Mouse (Mus musculus) small intestine, adult 2 months (tissue): Measurements from ENCODE around the gene Slc29a2.

Experiments used
- CTCF ChIP-seq: fragments of 200-500 bp; IDR thresholded peaks from 2 replicates; pipeline ENCODE4 v1.5.1; 2012; ENCODE audit warnings: low read depth, mild to moderate bottlenecking, control low read depth, inconsistent platforms, low read length, moderate library complexity, mixed read lengths; ENCODE audit not compliant: insufficient replicate concordance, insufficient read length; ENCODE audit errors: extremely low read depth
- POLR2A ChIP-seq: fragments of 200-500 bp; IDR thresholded peaks from 2 replicates; pipeline ENCODE4 v1.6.1; 2012; ENCODE audit warnings: low read depth, mild to moderate bottlenecking, control low read depth, inconsistent platforms, low read length, moderate library complexity

DNA sequence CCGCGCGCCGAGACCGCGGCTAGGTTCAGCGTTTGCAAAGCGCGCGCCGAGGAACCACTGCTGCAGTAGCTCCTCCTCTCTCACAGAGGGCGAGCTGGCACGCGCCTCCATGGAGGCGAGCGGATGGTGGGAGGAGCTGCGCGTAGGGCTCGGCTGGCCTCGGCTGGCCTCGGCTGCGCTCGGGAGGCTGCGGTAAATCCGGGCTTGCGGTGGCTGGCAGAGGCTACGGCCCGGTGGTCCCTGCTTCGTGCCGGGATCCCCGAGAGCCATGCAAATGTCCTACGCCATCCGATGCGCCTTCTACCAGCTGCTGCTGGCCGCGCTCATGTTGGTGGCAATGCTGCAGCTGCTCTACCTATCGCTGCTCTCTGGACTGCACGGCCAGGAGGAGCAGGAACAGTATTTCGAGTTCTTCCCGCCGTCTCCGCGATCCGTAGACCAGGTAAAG is 15.1 kb downstream of the Slc29a2 start, which contains the start of the genes B4gat1 and AC124502.3:
- TF ChIP-seq CTCF, result peak; percentile 29; the same call in 1 of the 2 replicates
- 0 out of 2 replicates have a peak, but pooled peaks have one; percentile 12 for TF ChIP-seq POLR2A
